Mouse (Mus musculus) neural tube, embryonic 13.5 days (tissue): Measurements from ENCODE around the gene Parvg. TPM values are rescaled to one million over a fixed set of nuclear protein-coding genes. Genes with fewer than 3 reads are reported as not detected.
"Not testable (repeated sequence)": the region's sequence is repeated elsewhere in the genome, so short reads cannot be mapped to it uniquely, and the experiment has no call there.

Experiments used
- ATAC-seq: fragments of 200-750 bp; cut with Nextera tagmentation; 2 replicates; pipeline ENCODE4 v1.8.0; 2017; ENCODE audit warnings: low read depth, mild to moderate bottlenecking, moderate TSS enrichment, moderate library complexity
- H3K27ac ChIP-seq: fragments of 300-500 bp; sonication (generic); replicated peaks from 2 replicates; pipeline ENCODE4 v1.5.1; 2015; ENCODE audit warnings: moderate library complexity, mild to moderate bottlenecking, inconsistent platforms
- H3K27me3 ChIP-seq: fragments of 300-500 bp; sonication (generic); 2 replicates; pipeline ENCODE4 v1.6.1; 2015; ENCODE audit warnings: mild to moderate bottlenecking, inconsistent platforms
- H3K36me3 ChIP-seq: fragments of 300-500 bp; sonication (generic); 2 replicates; pipeline ENCODE4 v1.6.1; 2015; ENCODE audit warnings: mild to moderate bottlenecking, inconsistent platforms
- H3K4me1 ChIP-seq: fragments of 300-500 bp; sonication (generic); replicated peaks from 2 replicates; pipeline ENCODE4 v1.6.1; 2015; ENCODE audit warnings: inconsistent platforms
- H3K4me2 ChIP-seq: fragments of 300-500 bp; sonication (generic); 2 replicates; pipeline ENCODE4 v1.6.1; 2015; ENCODE audit warnings: inconsistent platforms, mild to moderate bottlenecking, moderate library complexity
- H3K4me3 ChIP-seq: fragments of 300-500 bp; sonication (generic); 2 replicates; pipeline ENCODE4 v1.5.1; 2015; ENCODE audit warnings: mild to moderate bottlenecking, inconsistent platforms
- H3K9ac ChIP-seq: fragments of 300-500 bp; sonication (generic); 2 replicates; pipeline ENCODE4 v1.6.1; 2015; ENCODE audit warnings: moderate library complexity, mild to moderate bottlenecking, inconsistent platforms
- H3K9me3 ChIP-seq: fragments of 300-500 bp; sonication (generic); 2 replicates; pipeline ENCODE4 v1.6.1; 2016; ENCODE audit warnings: inconsistent platforms
- WGBS: fragments of 180-500 bp; shearing (Covaris S2); methylation state at CpG from one replicate; pipeline ENCODE4 v1.1.7; 2015; 5-methylcytosine and 5-hydroxymethylcytosine counted together
- polyA plus RNA-seq: library from polyadenylated mRNA; unstranded; fragments of >200 nt; fragmentation: Nextera tagmentation; extraction: Ambion mirVana; gene quantifications from 2 replicates; pipeline ENCODE4 v1.2.1, GENCODE M21; 2015

Gene Parvg
- 0.95 and 0.98 TPM in 2 replicates for polyA plus RNA-seq

DNA sequence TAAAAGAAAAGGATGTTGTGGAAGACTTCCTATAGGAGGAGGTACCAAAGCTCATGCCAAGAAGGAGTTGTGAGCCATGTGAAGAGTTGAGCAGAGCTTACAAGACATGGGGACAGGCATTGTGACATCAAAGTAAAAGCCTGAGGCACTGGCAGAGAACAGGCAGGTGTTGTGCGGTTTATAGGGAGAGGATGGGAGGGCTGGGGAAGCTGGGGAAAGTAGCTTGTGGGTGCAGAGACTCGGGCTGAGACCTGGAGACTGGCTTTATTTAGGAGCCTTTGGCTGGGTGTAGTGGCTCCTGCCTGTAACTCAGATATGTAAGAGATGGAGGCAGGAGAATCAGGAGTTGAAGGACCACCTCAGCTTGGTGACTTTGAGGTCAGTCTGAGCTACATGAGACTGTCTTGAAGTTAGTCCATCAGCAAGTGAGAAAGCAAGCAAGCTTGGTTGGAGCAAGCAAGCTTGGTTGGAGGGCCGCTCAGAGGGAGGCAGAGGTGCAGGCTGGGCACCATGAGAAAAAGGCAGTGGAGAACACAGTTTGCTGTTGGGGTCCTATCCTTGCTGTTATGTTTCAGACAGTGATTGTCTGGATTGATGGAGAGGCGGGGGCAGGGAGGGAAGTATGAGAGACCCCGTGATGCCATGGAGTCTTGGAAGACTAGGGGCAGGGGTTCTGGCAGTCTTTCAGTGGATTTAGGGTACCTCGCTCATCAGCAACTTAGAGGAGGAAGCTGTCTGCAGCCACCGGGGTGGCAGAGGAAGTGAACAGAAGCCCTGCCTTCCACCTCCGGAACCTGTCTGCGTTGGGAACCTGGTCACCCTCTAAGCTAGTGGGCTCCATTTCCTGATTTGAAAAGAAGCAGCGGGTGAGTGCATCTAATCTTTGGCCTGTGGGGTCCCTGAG is at the start of gene Parvg:
Gene Parvg, plus strand, starts transcription at position 61 of the 904 bp plus-strand sequence.
- no peaks in the 10 kb centered on the region for H3K36me3 ChIP-seq
- H3K9ac ChIP-seq: no peak within 1 kb of the TSS
- H3K4me1 ChIP-seq: peaks cover 12% of the 10 kb centered on the region; the same call in 1 of the 2 replicates
- H3K27ac ChIP-seq: no peak within 1 kb of the TSS
- H3K9me3 ChIP-seq: no peaks in the 10 kb centered on the region
- H3K4me3 ChIP-seq: no peak within 1 kb of the TSS
- no peaks in the 10 kb centered on the region for H3K27me3 ChIP-seq
- H3K4me2 ChIP-seq: no peak within 1 kb of the TSS
- ATAC-seq: no peak
- WGBS: 83% methylated on average over 10 of the region's 10 CpGs

DNA sequence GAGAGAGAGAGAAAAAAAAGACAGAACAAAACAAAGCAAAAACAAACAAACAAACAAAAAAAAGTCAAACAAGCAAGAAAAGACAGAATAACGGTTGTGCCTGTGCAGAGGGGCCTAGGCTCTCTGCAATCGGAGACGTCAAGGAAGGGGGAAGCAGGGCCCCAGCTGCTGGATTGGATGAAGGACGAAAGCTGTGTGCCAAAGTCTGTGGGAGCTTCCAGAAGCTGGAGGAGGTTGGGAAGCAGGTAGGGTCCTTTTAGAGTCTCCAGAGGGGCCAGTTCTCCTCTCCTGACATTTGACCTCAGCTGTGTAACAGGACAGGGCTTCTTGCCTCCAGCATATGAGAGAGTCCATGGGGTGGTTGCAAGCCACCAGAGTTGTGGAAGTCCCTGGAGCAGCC is 47.8 kb upstream of the Parvg start:
- no peak overlapping the region for H3K4me3 ChIP-seq
- peaks cover 10% of the 10 kb centered on the region for H3K4me1 ChIP-seq
- H3K27me3 ChIP-seq: no peaks in the 10 kb centered on the region
- H3K4me2 ChIP-seq: no peak overlapping the region
- no peaks in the 10 kb centered on the region for H3K9me3 ChIP-seq
- 84% methylated on average over 4 of the region's 4 CpGs for WGBS
- no peak overlapping the region for H3K9ac ChIP-seq
- no peaks in the 10 kb centered on the region for H3K36me3 ChIP-seq
- no peak for ATAC-seq
- no peak overlapping the region for H3K27ac ChIP-seq

DNA sequence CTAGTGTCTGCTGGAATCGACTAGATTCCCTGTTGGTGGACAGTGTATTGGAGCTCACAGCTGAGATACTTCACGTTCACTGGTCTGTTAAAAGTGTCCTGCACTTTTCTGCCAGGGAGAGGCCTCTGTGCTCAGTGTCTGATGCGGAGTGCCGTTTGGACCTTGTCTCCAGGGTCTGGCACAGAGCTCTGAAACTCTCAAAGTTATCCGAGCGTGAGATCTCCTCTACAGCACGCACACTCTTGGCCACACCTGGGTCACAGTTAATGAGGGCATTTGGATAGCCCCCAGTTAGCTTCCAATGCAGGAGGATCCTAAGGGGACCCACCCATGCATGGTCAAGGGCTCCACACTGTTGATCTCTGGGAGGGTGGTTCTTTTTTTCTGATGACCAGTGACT is 45.7 kb upstream of the Parvg start:
- ATAC-seq: no peak
- H3K4me1 ChIP-seq: peaks cover 15% of the 10 kb centered on the region

DNA sequence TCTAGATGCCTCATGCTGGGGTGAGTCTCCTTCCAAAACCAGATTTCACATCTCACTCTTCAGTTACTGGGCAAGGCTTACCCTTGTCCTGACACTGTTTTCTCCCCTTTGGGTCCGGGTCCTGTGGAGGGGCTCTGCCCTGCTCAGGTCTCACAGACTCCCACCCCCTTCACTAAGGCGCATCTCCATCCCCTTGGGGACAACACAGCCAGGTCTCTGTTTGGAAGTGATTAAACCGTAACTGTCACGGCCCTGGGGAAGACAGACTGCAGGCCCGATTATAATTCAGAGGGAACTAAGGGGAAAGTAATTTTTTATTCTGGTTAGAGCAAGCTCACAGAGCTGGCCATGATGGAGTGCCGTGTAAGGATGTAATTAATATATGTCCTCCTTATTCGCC is 45.2 kb upstream of the Parvg start:
- H3K9me3 ChIP-seq: no peaks in the 10 kb centered on the region
- no peak for ATAC-seq
- no peak overlapping the region for H3K4me3 ChIP-seq
- H3K9ac ChIP-seq: no peak overlapping the region
- 0 out of 2 replicates have a peak overlapping the region, but pooled peaks have one; percentile 6 for H3K27ac ChIP-seq
- H3K4me1 ChIP-seq: peaks cover 15% of the 10 kb centered on the region
- no peaks in the 10 kb centered on the region for H3K27me3 ChIP-seq
- WGBS: 36% methylated on average over 7 of the region's 7 CpGs
- no peak overlapping the region for H3K4me2 ChIP-seq
- H3K36me3 ChIP-seq: no peaks in the 10 kb centered on the region

More for the DNA sequence above, 45.7 kb upstream of the Parvg start:
- Histone ChIP-seq H3K27ac (no peak overlapping the region), H3K27me3 (no peaks in the 10 kb centered on the region), H3K4me2 (no peak overlapping the region), H3K9me3 (no peaks in the 10 kb centered on the region), H3K4me3 (no peak overlapping the region), H3K36me3 (no peaks in the 10 kb centered on the region), H3K9ac (no peak overlapping the region)
- 79% methylated on average over 7 of the region's 7 CpGs for whole genome bisulfite sequencing

DNA sequence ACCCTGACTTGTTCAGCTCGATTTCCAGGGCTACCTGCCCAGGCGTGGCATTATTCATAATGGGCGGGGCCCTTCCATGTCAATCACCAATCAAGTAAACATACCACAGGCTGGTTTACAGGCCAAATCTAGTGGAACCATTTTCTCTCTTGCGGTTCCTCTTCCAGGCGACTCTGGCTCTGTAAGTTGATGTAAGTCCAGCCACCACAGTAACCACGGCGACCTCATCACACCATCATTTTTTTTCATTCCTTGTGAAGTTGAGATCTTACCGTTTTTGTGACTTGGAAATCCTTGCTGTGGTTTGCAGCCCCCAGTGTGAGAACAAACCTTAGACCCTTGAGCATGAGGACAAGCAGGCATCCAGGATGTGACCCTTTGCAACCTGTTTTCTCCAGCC is 43.5 kb upstream of the Parvg start:
- Histone ChIP-seq H3K27me3 (no peaks in the 10 kb centered on the region), H3K4me3 (no peak overlapping the region), H3K9ac (no peak overlapping the region), H3K4me1 (peaks cover 15% of the 10 kb centered on the region), H3K36me3 (no peaks in the 10 kb centered on the region), H3K9me3 (no peaks in the 10 kb centered on the region), H3K4me2 (no peak overlapping the region), H3K27ac (no peak overlapping the region)
- ATAC-seq: no peak
- 88% methylated on average over 8 of the region's 8 CpGs for WGBS

DNA sequence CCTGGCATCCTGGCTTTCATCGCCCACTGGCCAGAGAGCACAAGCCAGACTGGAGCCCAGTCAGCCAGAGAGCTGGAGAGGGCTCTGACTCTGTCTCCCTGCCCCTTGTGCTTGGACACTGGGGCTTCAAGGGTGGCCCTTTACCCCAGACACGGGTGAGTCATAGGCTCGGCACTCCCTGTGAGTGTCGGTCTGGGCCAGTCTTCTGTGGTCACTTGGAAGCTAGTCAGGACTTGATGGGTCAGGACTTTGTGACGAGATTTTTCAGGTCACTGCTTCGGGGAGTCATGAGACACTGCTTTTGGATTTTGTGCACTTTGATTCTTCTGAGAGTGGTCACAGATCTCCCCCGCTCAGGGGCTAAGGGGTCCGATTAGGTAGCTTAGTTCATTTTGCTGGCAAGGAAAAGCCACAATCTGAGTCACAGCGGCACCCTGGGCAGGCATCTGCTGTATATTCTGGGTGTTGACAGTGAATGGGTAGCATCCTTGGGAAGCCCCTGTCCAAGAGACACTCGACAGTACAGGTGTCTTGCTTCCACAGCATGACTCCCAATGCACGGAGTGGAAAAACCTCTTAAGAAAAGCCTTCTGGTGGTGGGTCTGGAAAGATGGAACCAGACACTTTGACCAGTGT is 43.0 kb upstream of the Parvg start:
- Histone ChIP-seq H3K9me3 (no peaks in the 10 kb centered on the region), H3K9ac (no peak overlapping the region), H3K27me3 (no peaks in the 10 kb centered on the region), H3K4me2 (no peak overlapping the region), H3K27ac (no peak overlapping the region), H3K4me3 (no peak overlapping the region), H3K4me1 (peaks cover 15% of the 10 kb centered on the region), H3K36me3 (no peaks in the 10 kb centered on the region)
- 85% methylated on average over 11 of the region's 11 CpGs for WGBS
- no peak for ATAC-seq

DNA sequence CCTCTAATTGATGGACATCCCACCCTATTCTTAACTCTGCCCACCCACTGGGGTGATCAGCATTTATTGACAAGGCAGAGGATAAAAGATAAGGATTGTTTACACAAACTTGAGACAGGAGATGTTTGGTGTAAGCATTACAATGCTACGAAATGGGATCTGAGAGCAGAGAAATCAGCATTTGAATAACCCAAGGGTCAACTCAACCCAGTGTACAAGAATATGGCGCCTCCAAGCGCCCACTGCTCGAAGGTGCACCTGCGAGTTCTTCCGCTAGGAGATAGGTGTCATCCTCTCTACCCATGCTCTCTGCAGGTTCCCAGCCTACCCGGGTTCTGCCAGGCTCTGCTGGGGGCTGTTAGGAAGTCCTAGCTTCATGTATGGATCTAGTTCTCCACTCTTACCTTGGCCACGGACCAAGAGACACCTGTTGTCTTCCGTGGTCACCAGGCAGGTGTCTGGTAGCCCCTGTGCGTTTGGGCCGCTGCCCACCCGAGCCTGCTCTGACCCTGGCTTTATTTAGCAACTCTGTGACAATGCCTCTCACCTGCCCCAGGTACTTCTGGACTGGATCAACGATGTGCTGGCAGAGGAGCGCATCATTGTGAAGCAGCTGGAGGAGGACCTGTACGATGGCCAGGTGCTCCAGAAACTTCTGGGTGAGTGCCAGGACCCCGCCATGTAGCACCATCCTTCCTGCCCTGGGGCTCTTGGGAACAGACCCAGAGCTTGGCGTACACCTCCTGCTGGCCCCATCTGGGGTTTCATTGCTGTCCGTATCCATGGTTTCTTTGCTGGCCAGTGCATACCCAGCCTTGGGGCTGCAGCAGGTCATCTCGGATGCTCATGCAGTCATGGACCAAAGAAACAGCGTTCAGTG is 41.4 kb upstream of the Parvg start:
- no peak overlapping the region for H3K27ac ChIP-seq
- no peak overlapping the region for H3K4me3 ChIP-seq
- no peak overlapping the region for H3K9ac ChIP-seq
- no peak overlapping the region for H3K4me2 ChIP-seq
- H3K27me3 ChIP-seq: no peaks in the 10 kb centered on the region
- ATAC-seq: no peak
- H3K9me3 ChIP-seq: no peaks in the 10 kb centered on the region
- WGBS: 67% methylated on average over 20 of the region's 20 CpGs
- H3K36me3 ChIP-seq: no peaks in the 10 kb centered on the region
- peaks cover 15% of the 10 kb centered on the region for H3K4me1 ChIP-seq

DNA sequence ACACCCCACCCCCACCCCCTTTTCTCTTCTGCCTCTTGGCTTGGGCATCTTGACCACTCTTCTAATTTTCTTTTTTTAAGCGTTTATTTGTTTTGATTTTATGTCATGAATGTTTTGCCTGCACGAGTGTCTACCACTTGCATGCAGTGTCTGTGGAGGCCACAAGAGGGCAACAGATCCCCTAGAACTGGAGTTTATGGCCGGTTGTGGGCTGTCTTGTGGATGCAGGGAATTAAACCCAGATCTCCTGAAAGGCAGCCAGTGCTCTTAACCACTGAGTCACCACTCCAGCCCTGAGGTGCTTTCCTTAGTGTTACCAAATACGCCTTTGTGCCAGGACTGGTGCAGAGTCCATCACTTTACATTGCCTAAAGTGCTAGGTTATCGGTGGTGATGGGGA is 39.8 kb upstream of the Parvg start:
- ATAC-seq: no peak
- H3K4me3 ChIP-seq: no peak overlapping the region
- H3K4me1 ChIP-seq: peaks cover 7% of the 10 kb centered on the region
- H3K4me2 ChIP-seq: no peak overlapping the region
- no peak overlapping the region for H3K27ac ChIP-seq
- no peaks in the 10 kb centered on the region for H3K36me3 ChIP-seq
- H3K9ac ChIP-seq: no peak overlapping the region
- WGBS: 55% methylated on average over 5 of the region's 5 CpGs
- no peaks in the 10 kb centered on the region for H3K9me3 ChIP-seq
- H3K27me3 ChIP-seq: no peaks in the 10 kb centered on the region

DNA sequence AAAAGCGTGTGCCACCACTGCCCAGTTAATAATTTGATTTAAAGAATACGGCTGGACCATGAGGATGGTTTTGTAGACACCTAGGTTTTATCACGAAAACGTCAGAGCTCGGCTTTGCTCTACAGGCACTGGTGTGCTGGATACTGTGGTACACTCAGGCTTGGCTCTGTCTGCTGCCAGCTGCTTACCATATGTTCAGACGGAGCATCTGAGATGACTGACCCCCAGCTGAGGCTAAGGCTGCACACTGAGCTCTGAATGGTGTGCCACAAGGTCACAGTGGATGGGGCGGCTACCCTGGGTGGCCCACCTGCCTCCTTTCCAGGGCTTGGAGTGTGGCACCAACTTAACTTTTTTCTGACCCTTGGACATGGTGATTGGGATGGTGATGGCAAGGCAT is 38.4 kb upstream of the Parvg start:
- H3K4me3 ChIP-seq: no peak overlapping the region
- H3K4me1 ChIP-seq: peaks cover 5% of the 10 kb centered on the region; the same call in 1 of the 2 replicates
- no peak overlapping the region for H3K27ac ChIP-seq
- WGBS: 75% methylated on average over 7 of the region's 7 CpGs
- H3K4me2 ChIP-seq: no peak overlapping the region
- ATAC-seq: no peak
- H3K36me3 ChIP-seq: no peaks in the 10 kb centered on the region
- H3K9ac ChIP-seq: no peak overlapping the region
- H3K27me3 ChIP-seq: no peaks in the 10 kb centered on the region
- H3K9me3 ChIP-seq: no peaks in the 10 kb centered on the region

DNA sequence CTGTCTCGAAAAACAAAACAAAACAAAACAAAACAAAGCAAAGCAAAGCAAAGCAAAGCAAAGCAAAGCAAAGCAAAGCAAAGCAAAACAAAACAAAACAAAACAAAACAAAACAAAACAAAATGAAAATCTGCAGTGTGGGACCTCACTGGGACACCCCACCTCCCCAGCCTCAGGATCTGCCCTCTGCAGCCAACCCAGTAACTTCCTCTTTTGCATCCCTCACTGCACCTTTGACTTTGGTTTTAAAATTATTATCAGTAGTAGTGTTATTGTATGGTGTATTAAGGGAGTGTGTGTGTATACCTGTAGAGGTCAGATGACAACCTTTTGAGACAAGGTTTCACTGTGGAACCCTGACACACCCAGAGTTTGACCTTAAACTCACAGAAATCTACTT is 34.9 kb upstream of the Parvg start:
- H3K27ac ChIP-seq, H3K4me2 ChIP-seq, H3K4me3 ChIP-seq, H3K9me3 ChIP-seq, H3K9ac ChIP-seq, H3K36me3 ChIP-seq, H3K4me1 ChIP-seq, H3K27me3 ChIP-seq, ATAC-seq: not testable (repeated sequence)
- 80% methylated on average over 1 of the region's 1 CpGs for WGBS

DNA sequence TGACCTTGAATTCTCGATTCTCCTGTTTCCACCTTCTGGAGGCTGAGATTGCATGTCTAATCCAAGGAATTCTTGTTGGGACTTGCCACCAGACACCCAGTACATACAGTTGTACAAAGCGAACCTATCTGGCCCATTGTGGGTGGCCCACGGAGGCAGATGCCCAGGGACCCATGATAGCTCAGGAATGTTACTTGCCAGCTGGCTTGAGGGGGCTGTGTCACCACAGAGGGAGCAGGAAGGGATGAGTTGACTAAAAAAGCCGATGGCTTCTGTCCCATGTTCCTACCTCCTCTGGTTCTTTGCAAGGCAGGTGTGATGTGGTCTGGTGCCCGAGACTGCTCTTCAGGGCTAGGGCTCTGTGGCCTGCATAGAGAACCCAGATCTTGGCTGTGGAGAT is 32.7 kb upstream of the Parvg start:
- Histone ChIP-seq H3K4me3 (no peak overlapping the region), H3K36me3 (no peaks in the 10 kb centered on the region), H3K9ac (no peak overlapping the region), H3K4me1 (no peaks in the 10 kb centered on the region; the same call in 1 of the 2 replicates), H3K9me3 (no peaks in the 10 kb centered on the region), H3K27me3 (no peaks in the 10 kb centered on the region), H3K4me2 (no peak overlapping the region), H3K27ac (no peak overlapping the region)
- ATAC-seq: no peak
- WGBS: 90% methylated on average over 5 of the region's 5 CpGs

DNA sequence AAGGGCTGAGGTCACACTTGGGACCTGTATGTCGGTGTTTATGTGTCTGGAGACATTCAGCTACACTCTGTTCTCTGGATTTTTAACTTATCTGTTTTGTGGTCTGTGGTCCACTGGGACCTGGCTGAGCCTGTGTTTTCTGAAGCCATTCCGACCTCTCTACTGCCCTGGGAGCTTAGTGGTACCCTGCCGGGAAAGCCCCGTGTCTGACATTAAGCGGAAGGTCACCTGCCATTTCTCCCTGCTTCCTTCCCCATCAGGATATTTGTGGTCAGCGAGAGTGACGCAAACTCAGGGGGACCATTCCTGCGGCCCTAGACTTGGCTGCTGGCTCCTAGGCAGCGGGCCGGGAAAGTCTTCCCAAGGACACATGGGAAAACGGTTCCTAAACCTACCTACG is 30.2 kb upstream of the Parvg start:
- WGBS: 77% methylated on average over 12 of the region's 12 CpGs
- no peak overlapping the region for H3K4me3 ChIP-seq
- H3K27me3 ChIP-seq: peaks cover 4% of the 10 kb centered on the region; the same call in 1 of the 2 replicates
- H3K4me1 ChIP-seq: peaks cover 9% of the 10 kb centered on the region
- H3K9me3 ChIP-seq: no peaks in the 10 kb centered on the region
- H3K27ac ChIP-seq: no peak overlapping the region
- H3K36me3 ChIP-seq: no peaks in the 10 kb centered on the region
- H3K4me2 ChIP-seq: no peak overlapping the region
- no peak overlapping the region for H3K9ac ChIP-seq
- ATAC-seq: no peak
